Mouse (Mus musculus): ENCODE measurements around the gene Ldb1.

- TF ChIP-seq CTCF (IDR thresholded peaks at IDR 0.05; ENCODE audit: low read depth) (no peak), EP300 (IDR thresholded peaks at IDR 0.05; ENCODE audit: low read depth) (no peak)
Measured at GRCm38 (mm10) chr19:46035971-46036370, 9.0 kb downstream of the Ldb1 start.
